Mouse (Mus musculus): ENCODE data around the gene Tceanc2.

GRCm38 (mm10) chr4:107150991-107151390 lies 27.9 kb downstream of the Tceanc2 start:
- TF ChIP-seq RCOR1 (IDR thresholded peaks at IDR 0.05; ENCODE audit: low read depth, low read length) (no peak), TCF12 (IDR thresholded peaks at IDR 0.05; ENCODE audit: low read depth, low read length) (no peak), E2F4 (IDR thresholded peaks at IDR 0.05; ENCODE audit: borderline replicate concordance, low read depth, low read length) (no peak), ZMIZ1 (IDR thresholded peaks at IDR 0.05; ENCODE audit: low read depth, low read length) (no peak), CTCF (IDR thresholded peaks at IDR 0.05 in 2 of 3, conservative IDR thresholded peaks at IDR 0.05 in 1 of 3; ENCODE audit: control insufficient read depth in 1 of 3, insufficient read depth in 1 of 3, low read depth in 2 of 3, low read length in 3 of 3, poor library complexity in 1 of 3, severe bottlenecking in 1 of 3) (no peak), POLR2A (IDR thresholded peaks at IDR 0.05; ENCODE audit: control insufficient read depth in 1 of 2, insufficient read depth in 1 of 2, low read depth in 1 of 2, low read length in 2 of 2, poor library complexity in 1 of 2) (no peak), BHLHE40 (IDR thresholded peaks at IDR 0.05; ENCODE audit: borderline replicate concordance, low read depth, low read length) (no peak)

Measured in MEL (cell line).